Mouse (Mus musculus) midbrain, embryonic 12.5 days (tissue): ENCODE data around the gene Bag3. TPM values are rescaled to one million over a fixed set of nuclear protein-coding genes. Genes with fewer than 3 reads are reported as not detected.

ENCODE experiments used
- ATAC-seq: fragments of 200-750 bp; cut with Nextera tagmentation; 2 replicates; pipeline ENCODE4 v1.8.0; 2017; ENCODE audit warnings: low read depth, moderate TSS enrichment, moderate library complexity; ENCODE audit not compliant: low FRiP score
- H3K27ac ChIP-seq: fragments of 300-500 bp; sonication (generic); replicated peaks from 2 replicates; pipeline ENCODE4 v1.5.1; 2016; ENCODE audit warnings: mild to moderate bottlenecking
- H3K27me3 ChIP-seq: fragments of 300-500 bp; sonication (generic); 2 replicates; pipeline ENCODE4 v1.6.1; 2016; ENCODE audit warnings: mild to moderate bottlenecking
- H3K36me3 ChIP-seq: fragments of 300-500 bp; sonication (generic); 2 replicates; pipeline ENCODE4 v1.6.1; 2016
- H3K4me1 ChIP-seq: fragments of 300-500 bp; sonication (generic); 2 replicates; pipeline ENCODE4 v1.6.1; 2016
- H3K4me2 ChIP-seq: fragments of 300-500 bp; sonication (generic); replicated peaks from 2 replicates; pipeline ENCODE4 v1.6.1; 2016; ENCODE audit warnings: mild to moderate bottlenecking, moderate library complexity
- H3K4me3 ChIP-seq: fragments of 300-500 bp; sonication (generic); 2 replicates; pipeline ENCODE4 v1.5.1; 2016; ENCODE audit warnings: mild to moderate bottlenecking
- H3K9ac ChIP-seq: fragments of 300-500 bp; sonication (generic); replicated peaks from 2 replicates; pipeline ENCODE4 v1.6.1; 2016; ENCODE audit warnings: mild to moderate bottlenecking, moderate library complexity
- H3K9me3 ChIP-seq: fragments of 300-500 bp; sonication (generic); 2 replicates; pipeline ENCODE4 v1.6.1; 2016; ENCODE audit warnings: mild to moderate bottlenecking
- WGBS: fragments of 180-500 bp; shearing (Covaris S2); methylation state at CpG from one replicate; pipeline ENCODE4 v1.1.7; 2016; 5-methylcytosine and 5-hydroxymethylcytosine counted together
- microRNA-seq: library from miRNA; unstranded; fragments of <30 nt; microRNA quantifications from one replicate; pipeline ENCODE4, GENCODE M21; 2017
- polyA plus RNA-seq: library from polyadenylated mRNA; unstranded; fragments of >200 nt; fragmentation: Nextera tagmentation; extraction: Ambion mirVana; gene quantifications from 2 replicates; pipeline ENCODE4 v1.2.1, GENCODE M21; 2016

Gene Bag3
- polyA plus RNA-seq, 1 experiment from 2014 or later: 3.9 TPM

DNA sequence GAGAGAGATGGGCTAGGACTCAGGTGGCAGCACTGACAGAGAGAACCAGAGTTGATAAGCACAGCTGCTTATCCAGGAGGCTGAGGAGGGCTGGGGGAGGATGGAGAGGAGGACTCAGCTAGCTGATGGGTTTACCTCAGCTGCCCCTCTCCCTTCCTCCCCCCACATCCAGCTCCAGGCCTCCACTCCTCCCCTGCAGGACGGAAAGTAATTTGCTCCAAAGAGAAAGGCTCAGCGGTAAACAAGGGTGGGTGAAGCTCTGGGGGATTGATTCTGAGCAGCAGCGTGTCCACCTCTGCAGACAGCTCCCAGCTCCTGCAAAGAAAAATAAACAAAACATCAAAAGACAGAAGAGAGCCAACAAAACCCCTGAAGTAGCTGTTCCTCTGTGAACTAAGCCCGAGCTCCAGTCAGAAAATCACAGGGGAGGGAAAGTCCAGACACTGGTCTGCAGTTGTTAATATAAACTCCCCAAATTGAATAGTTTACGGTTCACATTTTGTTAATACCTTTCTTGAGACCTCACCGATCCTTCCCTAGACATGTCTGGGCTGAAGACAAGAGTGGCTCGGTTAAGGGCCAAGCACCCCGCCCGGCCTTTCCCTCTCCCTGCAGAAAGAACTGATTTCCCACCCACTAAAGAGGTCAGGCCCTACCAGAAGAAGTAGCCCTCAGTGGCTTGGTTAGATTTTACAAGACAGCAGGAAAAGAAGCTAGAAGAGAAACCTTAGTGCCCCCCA, 68.1 kb downstream of the Bag3 start:
- Histone ChIP-seq H3K4me2 (peak overlapping the region; percentile 4; the same call in 1 of the 2 replicates), H3K4me1 (peaks cover 23% of the 10 kb centered on the region), H3K27ac (peak overlapping the region; percentile 88), H3K27me3 (no peaks in the 10 kb centered on the region), H3K4me3 (no peak overlapping the region), H3K36me3 (no peaks in the 10 kb centered on the region), H3K9me3 (0 out of 2 replicates have a peak, but pooled peaks cover under 1% of the 10 kb centered on the region), H3K9ac (no peak overlapping the region)
- 2% methylated on average over 9 of the region's 9 CpGs for WGBS
- peak; percentile 76 for ATAC-seq

DNA sequence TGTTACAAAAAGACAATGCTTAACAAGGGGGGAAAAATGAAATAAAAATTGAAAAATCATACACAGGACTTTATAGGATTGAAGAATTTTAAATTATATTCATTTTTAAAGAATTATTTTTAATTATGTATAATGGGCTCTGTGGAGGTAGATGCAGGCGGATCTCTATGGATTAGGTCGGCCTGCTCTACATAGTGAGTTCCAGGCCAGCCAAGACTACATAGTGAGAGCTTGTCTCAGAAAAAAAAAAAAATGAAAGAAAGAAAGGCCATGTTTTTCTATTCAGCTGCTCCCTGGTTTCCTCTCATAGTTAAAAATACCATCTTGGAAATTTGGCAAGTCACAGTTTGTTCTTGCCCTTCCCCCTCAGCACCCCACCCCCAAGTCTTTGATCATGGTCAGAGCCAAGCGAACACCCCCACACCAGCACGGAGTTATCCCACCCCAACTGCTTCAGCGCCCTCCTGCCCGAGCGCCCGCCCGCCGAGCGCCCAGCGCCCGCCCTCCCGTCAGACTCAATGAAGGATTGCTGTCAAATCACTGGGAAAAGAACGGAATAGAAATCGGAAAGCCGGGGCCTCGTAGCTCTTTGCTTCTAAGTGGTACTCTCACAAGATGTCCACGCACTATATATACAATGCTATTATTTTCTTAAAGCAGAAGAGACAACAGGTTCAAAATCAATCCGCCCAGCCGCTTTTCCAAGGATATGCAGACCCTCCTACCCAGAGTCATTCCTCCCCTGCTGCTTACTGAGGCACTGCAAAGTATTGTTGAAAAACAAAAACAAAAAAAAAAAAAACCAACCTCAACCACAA, 68.9 kb downstream of the Bag3 start:
- H3K9ac ChIP-seq: peak overlapping the region; percentile 41; the same call in 1 of the 2 replicates
- H3K9me3 ChIP-seq: peaks cover 6% of the 10 kb centered on the region; the same call in 1 of the 2 replicates
- WGBS: 4% methylated on average over 21 of the region's 21 CpGs
- ATAC-seq: 0 out of 2 replicates have a peak, but pooled peaks have one; percentile 63
- peaks cover 23% of the 10 kb centered on the region for H3K4me1 ChIP-seq
- H3K4me2 ChIP-seq: peak overlapping the region; percentile 51
- peak overlapping the region; percentile 88 for H3K27ac ChIP-seq
- H3K36me3 ChIP-seq: no peaks in the 10 kb centered on the region
- peak overlapping the region; percentile 21; the same call in 1 of the 2 replicates for H3K4me3 ChIP-seq
- H3K27me3 ChIP-seq: no peaks in the 10 kb centered on the region

DNA sequence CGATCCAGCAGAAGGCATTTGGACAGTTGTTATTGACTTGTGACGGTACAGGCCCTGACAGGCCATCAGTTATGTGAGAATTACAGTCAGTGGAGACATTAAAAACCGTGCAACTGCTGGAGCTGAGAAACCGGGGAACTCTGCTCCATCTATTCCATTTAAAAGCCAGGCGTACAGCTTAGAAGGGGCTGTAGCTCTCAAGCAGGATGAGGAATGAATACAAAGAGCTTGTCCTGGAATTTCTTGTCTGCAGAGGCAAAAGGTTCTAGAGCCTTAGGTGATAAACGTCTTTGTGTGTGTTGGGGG, 69.5 kb downstream of the Bag3 start:
- Histone ChIP-seq H3K9me3 (peaks cover 6% of the 10 kb centered on the region; the same call in 1 of the 2 replicates), H3K27me3 (no peaks in the 10 kb centered on the region), H3K27ac (peak overlapping the region; percentile 88), H3K4me1 (peaks cover 23% of the 10 kb centered on the region), H3K4me3 (peak overlapping the region; percentile 21; the same call in 1 of the 2 replicates), H3K36me3 (no peaks in the 10 kb centered on the region), H3K9ac (no peak overlapping the region), H3K4me2 (peak overlapping the region; percentile 51)
- ATAC-seq: peak; percentile 16; the same call in 1 of the 2 replicates
- WGBS: 2% methylated on average over 6 of the region's 6 CpGs

DNA sequence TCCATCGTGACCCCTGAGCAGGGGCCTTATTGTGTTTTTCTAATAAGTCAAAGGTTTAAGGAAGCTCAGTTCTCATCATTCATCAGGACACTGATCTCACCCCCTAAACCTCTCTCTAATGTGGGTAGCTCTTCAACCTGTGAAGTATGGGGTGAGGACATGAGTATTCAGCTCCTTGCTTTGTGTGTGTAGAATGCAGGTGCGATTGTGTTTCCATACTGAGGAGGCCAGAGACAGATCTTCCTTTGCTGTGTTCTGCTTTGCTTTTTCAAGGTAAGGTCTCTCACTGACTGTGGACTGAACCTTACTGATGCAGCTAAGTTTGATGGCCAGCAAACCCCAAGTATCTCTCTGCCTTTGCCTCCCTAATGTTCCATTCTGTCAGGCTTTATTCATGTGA, 72.9 kb downstream of the Bag3 start:
- H3K36me3 ChIP-seq: no peaks in the 10 kb centered on the region
- WGBS: 98% methylated on average over 2 of the region's 2 CpGs

More for the DNA sequence above, 72.9 kb downstream of the Bag3 start:
- Histone ChIP-seq H3K4me1 (peaks cover 19% of the 10 kb centered on the region), H3K4me3 (no peak overlapping the region), H3K9ac (no peak overlapping the region), H3K27ac (no peak overlapping the region), H3K27me3 (no peaks in the 10 kb centered on the region), H3K4me2 (no peak overlapping the region), H3K9me3 (peaks cover 6% of the 10 kb centered on the region; the same call in 1 of the 2 replicates)
- ATAC-seq: no peak

Small RNA genes within 50 kb of the gene (microRNA-seq; reads per million reads assigned to microRNA genes)
- not detected for gene Gm24365

Other genes with a start within 250 kb of the Bag3 start
- gene BC017158, start 225.4 kb upstream of the Bag3 start, polyA plus RNA-seq: 22.8 and 23.1 TPM in 2 replicates
- 10.8 and 13.6 TPM in 2 replicates for gene Rgs10, start 104.9 kb upstream of the Bag3 start, polyA plus RNA-seq
- 39.4 and 41.3 TPM in 2 replicates for gene Tial1, start 61.9 kb upstream of the Bag3 start, polyA plus RNA-seq
- gene Inpp5f, start 87.7 kb downstream of the Bag3 start, polyA plus RNA-seq: 143 and 157 TPM in 2 replicates
- 74.8 and 78.8 TPM in 2 replicates for gene Mcmbp, start 216.9 kb downstream of the Bag3 start, polyA plus RNA-seq
- gene Sec23ip, start 221.3 kb downstream of the Bag3 start, polyA plus RNA-seq: 42.6 and 42.8 TPM in 2 replicates